Mouse (Mus musculus) neural tube, embryonic 12.5 days (tissue): ENCODE data around the gene B4galnt4. TPM values are rescaled to one million over a fixed set of nuclear protein-coding genes. Genes with fewer than 3 reads are reported as not detected.

Experiments
- ATAC-seq: fragments of 200-750 bp; cut with Nextera tagmentation; 2 replicates; pipeline ENCODE4 v1.8.0; 2017; ENCODE audit warnings: low read depth, mild to moderate bottlenecking, moderate TSS enrichment, moderate library complexity; ENCODE audit not compliant: low FRiP score
- H3K27ac ChIP-seq: fragments of 300-500 bp; sonication (generic); 2 replicates; pipeline ENCODE4 v1.5.1; 2016
- H3K27me3 ChIP-seq: fragments of 300-500 bp; sonication (generic); replicated peaks from 2 replicates; pipeline ENCODE4 v1.6.1; 2016; ENCODE audit warnings: mild to moderate bottlenecking
- H3K36me3 ChIP-seq: fragments of 300-500 bp; sonication (generic); 2 replicates; pipeline ENCODE4 v1.6.1; 2016; ENCODE audit warnings: mild to moderate bottlenecking
- H3K4me1 ChIP-seq: fragments of 300-500 bp; sonication (generic); 2 replicates; pipeline ENCODE4 v1.6.1; 2016
- H3K4me2 ChIP-seq: fragments of 300-500 bp; sonication (generic); replicated peaks from 2 replicates; pipeline ENCODE4 v1.6.1; 2016; ENCODE audit warnings: mild to moderate bottlenecking
- H3K4me3 ChIP-seq: fragments of 300-500 bp; sonication (generic); 2 replicates; pipeline ENCODE4 v1.5.1; 2016
- H3K9ac ChIP-seq: fragments of 300-500 bp; sonication (generic); 2 replicates; pipeline ENCODE4 v1.6.1; 2016; ENCODE audit warnings: mild to moderate bottlenecking
- H3K9me3 ChIP-seq: fragments of 300-500 bp; sonication (generic); 2 replicates; pipeline ENCODE4 v1.6.1; 2016; ENCODE audit warnings: mild to moderate bottlenecking
- WGBS: fragments of 180-500 bp; shearing (Covaris S2); methylation state at CpG from one replicate; pipeline ENCODE4 v1.1.7; 2016; 5-methylcytosine and 5-hydroxymethylcytosine counted together
- polyA plus RNA-seq: library from polyadenylated mRNA; unstranded; fragments of >200 nt; fragmentation: Nextera tagmentation; extraction: Ambion mirVana; gene quantifications from 2 replicates; pipeline ENCODE4 v1.2.1, GENCODE M21; 2016

Gene B4galnt4
- polyA plus RNA-seq, 1 experiment from 2014 or later, result 41.5 TPM

- WGBS, result 11% methylated on average over 21 of the region's 21 CpGs
- Histone ChIP-seq H3K4me1 (peaks cover 17% of the 10 kb centered on the region), H3K4me3 (peak overlapping the region; percentile 31), H3K27me3 (no peaks in the 10 kb centered on the region), H3K9ac (peak overlapping the region; percentile 47), H3K36me3 (no peaks in the 10 kb centered on the region), H3K27ac (no peak overlapping the region), H3K9me3 (no peaks in the 10 kb centered on the region), H3K4me2 (peak overlapping the region; percentile 74)
- ATAC-seq, result peak; percentile 89
Observed at GRCm38 (mm10) chr7:141048226-141049218, 12.4 kb upstream of the B4galnt4 start.

DNA sequence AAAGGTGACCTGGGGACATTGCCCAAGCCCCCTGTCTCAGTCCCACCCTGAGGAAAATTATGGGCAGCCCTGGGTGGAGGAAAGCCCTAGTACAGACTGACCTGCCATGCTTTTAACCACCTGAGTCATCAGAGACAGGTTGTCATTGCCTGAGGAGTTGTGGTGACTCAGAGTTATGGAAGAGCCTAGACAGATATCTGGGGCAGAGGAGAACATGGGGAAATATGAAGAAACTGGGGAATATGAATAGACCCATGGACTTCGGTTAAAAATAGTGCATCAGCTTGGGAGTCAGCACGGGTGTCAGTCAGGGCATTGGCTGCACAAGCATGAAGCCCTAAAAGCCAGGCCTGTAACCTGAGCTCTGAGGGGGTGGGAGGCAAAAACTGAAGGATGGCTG is 11.6 kb upstream of the B4galnt4 start:
- WGBS, result 78% methylated on average over 2 of the region's 2 CpGs
- H3K27ac ChIP-seq, result no peak overlapping the region
- ATAC-seq, result no peak
- no peak overlapping the region for H3K4me2 ChIP-seq
- no peak overlapping the region for H3K4me3 ChIP-seq
- no peaks in the 10 kb centered on the region for H3K36me3 ChIP-seq
- peaks cover 17% of the 10 kb centered on the region for H3K4me1 ChIP-seq
- no peaks in the 10 kb centered on the region for H3K9me3 ChIP-seq
- H3K27me3 ChIP-seq, result no peaks in the 10 kb centered on the region
- no peak overlapping the region for H3K9ac ChIP-seq

GRCm38 (mm10) chr7:141051060-141051685 is 9.7 kb upstream of the B4galnt4 start:
- Histone ChIP-seq H3K4me3 (no peak overlapping the region), H3K4me1 (peaks cover 17% of the 10 kb centered on the region), H3K27me3 (no peaks in the 10 kb centered on the region), H3K27ac (no peak overlapping the region), H3K9me3 (0 out of 2 replicates have a peak, but pooled peaks cover 3% of the 10 kb centered on the region), H3K36me3 (no peaks in the 10 kb centered on the region), H3K4me2 (no peak overlapping the region), H3K9ac (no peak overlapping the region)
- no peak for ATAC-seq
- WGBS, result 72% methylated on average over 17 of the region's 17 CpGs

DNA sequence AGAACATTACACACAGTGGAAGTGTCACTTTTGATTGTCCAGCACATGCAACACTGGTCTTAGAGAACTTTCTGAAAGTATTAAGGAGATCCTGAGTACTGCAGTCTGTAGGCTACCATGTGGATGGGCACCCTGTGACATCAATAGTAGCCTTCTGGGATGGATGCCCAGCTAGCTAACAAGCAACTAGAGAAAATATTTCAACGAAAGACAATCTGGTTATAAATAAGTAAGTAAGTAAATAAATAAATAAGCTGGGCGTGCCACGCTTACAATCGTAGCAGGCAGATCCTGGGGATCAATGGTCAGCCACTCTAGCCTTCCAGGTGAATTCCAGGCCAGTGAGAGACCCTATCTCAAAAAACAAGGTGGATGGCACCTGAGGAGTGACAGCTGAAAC is 8.9 kb upstream of the B4galnt4 start:
- H3K4me3 ChIP-seq, result no peak overlapping the region
- H3K4me2 ChIP-seq, result no peak overlapping the region
- peaks cover 15% of the 10 kb centered on the region for H3K4me1 ChIP-seq
- ATAC-seq, result no peak
- 0 out of 2 replicates have a peak, but pooled peaks cover 3% of the 10 kb centered on the region for H3K9me3 ChIP-seq
- H3K27me3 ChIP-seq, result no peaks in the 10 kb centered on the region
- WGBS, result 84% methylated on average over 4 of the region's 4 CpGs
- H3K36me3 ChIP-seq, result no peaks in the 10 kb centered on the region
- H3K9ac ChIP-seq, result no peak overlapping the region
- H3K27ac ChIP-seq, result no peak overlapping the region

DNA sequence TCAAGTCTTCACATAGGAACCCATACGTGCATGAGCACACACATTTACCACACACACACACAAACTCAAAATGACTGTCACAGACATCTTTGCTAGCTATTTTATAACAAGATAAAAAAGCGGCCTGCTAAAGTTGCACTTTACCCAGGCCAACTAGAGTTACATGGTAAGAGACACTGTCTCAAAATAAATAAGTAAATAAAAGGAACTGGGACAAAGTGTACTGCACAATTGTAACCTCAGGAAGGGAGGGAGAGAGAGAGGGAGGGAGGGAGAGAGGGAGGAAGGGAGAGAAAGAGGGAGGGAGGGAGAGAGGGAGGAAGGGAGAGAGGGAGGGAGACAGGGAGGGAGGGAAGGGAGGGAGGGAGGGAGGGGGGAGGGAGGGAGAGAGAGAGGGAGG is 8.5 kb upstream of the B4galnt4 start:
- H3K27me3 ChIP-seq, result no peaks in the 10 kb centered on the region
- WGBS, result 85% methylated on average over 2 of the region's 2 CpGs
- no peak overlapping the region for H3K4me3 ChIP-seq
- H3K27ac ChIP-seq, result no peak overlapping the region
- ATAC-seq, result no peak
- peaks cover 11% of the 10 kb centered on the region for H3K4me1 ChIP-seq
- H3K36me3 ChIP-seq, result no peaks in the 10 kb centered on the region
- H3K9me3 ChIP-seq, result 0 out of 2 replicates have a peak, but pooled peaks cover 3% of the 10 kb centered on the region
- H3K4me2 ChIP-seq, result no peak overlapping the region
- H3K9ac ChIP-seq, result no peak overlapping the region

GRCm38 (mm10) chr7:141055785-141056184 is 5.1 kb upstream of the B4galnt4 start:
- Histone ChIP-seq H3K27ac (no peak overlapping the region), H3K9me3 (0 out of 2 replicates have a peak, but pooled peaks cover 3% of the 10 kb centered on the region), H3K4me3 (no peak overlapping the region), H3K4me1 (peaks cover 6% of the 10 kb centered on the region; the same call in 1 of the 2 replicates), H3K27me3 (no peaks in the 10 kb centered on the region), H3K9ac (no peak overlapping the region), H3K36me3 (no peaks in the 10 kb centered on the region), H3K4me2 (no peak overlapping the region)
- WGBS, result 82% methylated on average over 4 of the region's 4 CpGs
- ATAC-seq, result no peak

GRCm38 (mm10) chr7:141056976-141057375 is 3.9 kb upstream of the B4galnt4 start:
- peaks cover 11% of the 10 kb centered on the region for H3K4me1 ChIP-seq
- no peaks in the 10 kb centered on the region for H3K27me3 ChIP-seq
- H3K4me2 ChIP-seq, result no peak overlapping the region
- no peak for ATAC-seq
- H3K9ac ChIP-seq, result no peak overlapping the region
- WGBS, result 91% methylated on average over 6 of the region's 6 CpGs
- 0 out of 2 replicates have a peak, but pooled peaks cover 3% of the 10 kb centered on the region for H3K9me3 ChIP-seq
- H3K36me3 ChIP-seq, result no peaks in the 10 kb centered on the region
- H3K4me3 ChIP-seq, result no peak overlapping the region
- no peak overlapping the region for H3K27ac ChIP-seq

DNA sequence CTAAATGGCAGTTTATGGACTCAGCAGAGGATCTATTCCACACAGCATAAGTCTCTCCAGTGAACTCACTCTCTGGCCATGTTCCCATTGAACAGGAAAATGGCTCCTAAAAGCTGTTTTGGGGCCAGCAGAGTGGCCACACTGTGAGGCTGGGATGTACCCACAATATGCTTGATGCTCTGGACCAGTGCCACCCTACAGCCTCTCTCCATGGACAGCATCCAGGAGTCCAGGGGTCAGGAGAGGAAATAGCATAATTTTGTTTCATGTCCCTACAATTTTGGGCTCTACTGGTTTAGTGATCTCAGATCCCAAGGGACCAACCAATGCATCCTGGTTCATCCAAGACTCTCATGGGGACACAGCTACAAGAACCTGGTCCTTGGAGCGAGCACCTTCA is 3.4 kb upstream of the B4galnt4 start:
- Histone ChIP-seq H3K27ac (no peak overlapping the region), H3K9ac (no peak overlapping the region), H3K9me3 (0 out of 2 replicates have a peak, but pooled peaks cover 3% of the 10 kb centered on the region), H3K36me3 (no peaks in the 10 kb centered on the region; the same call in 1 of the 2 replicates), H3K27me3 (no peaks in the 10 kb centered on the region), H3K4me1 (peaks cover 16% of the 10 kb centered on the region), H3K4me2 (no peak overlapping the region), H3K4me3 (no peak overlapping the region)
- no peak for ATAC-seq
- 97% methylated on average over 1 of the region's 1 CpGs for WGBS

- no peak overlapping the region for H3K4me3 ChIP-seq
- no peaks in the 10 kb centered on the region for H3K27me3 ChIP-seq
- H3K9ac ChIP-seq, result no peak overlapping the region
- peaks cover 22% of the 10 kb centered on the region for H3K4me1 ChIP-seq
- H3K9me3 ChIP-seq, result 0 out of 2 replicates have a peak, but pooled peaks cover 3% of the 10 kb centered on the region
- H3K4me2 ChIP-seq, result no peak overlapping the region
- peaks cover 9% of the 10 kb centered on the region; the same call in 1 of the 2 replicates for H3K36me3 ChIP-seq
- no peak overlapping the region for H3K27ac ChIP-seq
- ATAC-seq, result no peak
- 93% methylated on average over 14 of the region's 14 CpGs for whole genome bisulfite sequencing
Observed at GRCm38 (mm10) chr7:141058601-141059341, 2.1 kb upstream of the B4galnt4 start.

DNA sequence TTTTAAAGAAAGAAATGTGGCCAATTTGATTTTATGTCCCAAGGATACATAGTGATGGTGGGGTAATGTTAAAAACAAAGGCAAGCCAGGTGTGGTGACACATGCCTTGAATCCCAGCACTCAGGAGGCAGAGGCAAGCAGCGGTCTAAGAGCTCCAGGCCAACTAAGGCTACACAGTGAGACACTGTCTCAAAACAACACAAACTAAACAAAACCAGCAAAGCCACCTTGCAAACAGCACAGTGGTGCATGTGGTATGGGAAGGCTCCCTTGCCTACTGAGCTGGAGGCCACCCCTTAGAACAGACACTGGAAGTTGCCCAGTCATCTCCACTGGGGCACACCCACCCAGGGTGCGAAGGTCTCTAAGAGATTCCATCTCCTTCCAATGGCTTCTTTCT is 975 bp upstream of the B4galnt4 start:
- ATAC-seq, result peak; percentile 9; the same call in 1 of the 2 replicates

GRCm38 (mm10) chr7:141061269-141061692 is 377 bp downstream of the B4galnt4 start:
- no peaks in the 10 kb centered on the region for H3K9me3 ChIP-seq
- peak overlapping the region; percentile 95 for H3K9ac ChIP-seq
- peak overlapping the region; percentile 91 for H3K4me2 ChIP-seq
- H3K27ac ChIP-seq, result peak overlapping the region; percentile 68
- H3K4me1 ChIP-seq, result peaks cover 22% of the 10 kb centered on the region
- peak overlapping the region; percentile 87 for H3K4me3 ChIP-seq
- H3K36me3 ChIP-seq, result peaks cover 34% of the 10 kb centered on the region
- H3K27me3 ChIP-seq, result no peaks in the 10 kb centered on the region
- WGBS, result under 1% methylated on average over 37 of the region's 37 CpGs
- peak; percentile 64 for ATAC-seq

More for the DNA sequence above, 975 bp upstream of the B4galnt4 start:
- Histone ChIP-seq H3K9ac (peak overlapping the region; percentile 95), H3K4me2 (peak overlapping the region; percentile 91), H3K27ac (peak overlapping the region; percentile 15; the same call in 1 of the 2 replicates), H3K4me3 (peak overlapping the region; percentile 87), H3K9me3 (0 out of 2 replicates have a peak, but pooled peaks cover 3% of the 10 kb centered on the region), H3K36me3 (peaks cover 20% of the 10 kb centered on the region), H3K27me3 (no peaks in the 10 kb centered on the region), H3K4me1 (peaks cover 22% of the 10 kb centered on the region)
- 72% methylated on average over 2 of the region's 2 CpGs for WGBS
